Mouse (Mus musculus) midbrain, postnatal 0 days (tissue): ENCODE measurements around the gene Ap3b1. TPM values are rescaled to one million over a fixed set of nuclear protein-coding genes. Genes with fewer than 3 reads are reported as not detected.

ENCODE experiments used
- ATAC-seq: fragments of 200-750 bp; cut with Nextera tagmentation; 2 replicates; pipeline ENCODE4 v1.8.0; 2017; ENCODE audit warnings: moderate number of reproducible peaks, mild to moderate bottlenecking, moderate TSS enrichment, moderate library complexity; ENCODE audit not compliant: low FRiP score
- DNase-seq: peaks from one replicate; pipeline ENCODE4 v3.0.0-alpha.2; 2015; ENCODE audit warnings: low spot score
- H3K27ac ChIP-seq: fragments of 300-500 bp; sonication (generic); 2 replicates; pipeline ENCODE4 v1.5.1; 2014; ENCODE audit warnings: low read depth, mild to moderate bottlenecking, low read length, mixed read lengths
- H3K27me3 ChIP-seq: fragments of 300-500 bp; sonication (generic); 2 replicates; pipeline ENCODE4 v1.6.1; 2014; ENCODE audit warnings: low read length, control low read depth, mixed read lengths; ENCODE audit not compliant: insufficient read depth
- H3K36me3 ChIP-seq: fragments of 300-500 bp; sonication (generic); 2 replicates; pipeline ENCODE4 v1.6.1; 2014; ENCODE audit warnings: low read length, control low read depth, mixed read lengths; ENCODE audit not compliant: insufficient read depth
- H3K4me1 ChIP-seq: fragments of 300-500 bp; sonication (generic); 2 replicates; pipeline ENCODE4 v1.6.1; 2014; ENCODE audit warnings: mild to moderate bottlenecking, control low read depth, antibody characterized with exemption, low read length, mixed read lengths; ENCODE audit not compliant: insufficient read depth
- H3K4me2 ChIP-seq: fragments of 300-500 bp; sonication (generic); 2 replicates; pipeline ENCODE4 v1.6.1; 2014; ENCODE audit warnings: low read depth, mild to moderate bottlenecking, low read length, mixed read lengths; ENCODE audit not compliant: poor library complexity, severe bottlenecking
- H3K4me3 ChIP-seq: fragments of 300-500 bp; sonication (generic); 2 replicates; pipeline ENCODE4 v1.5.1; 2014; ENCODE audit warnings: low read depth, mild to moderate bottlenecking, low read length, moderate library complexity
- H3K9ac ChIP-seq: fragments of 300-500 bp; sonication (generic); replicated peaks from 2 replicates; pipeline ENCODE4 v1.6.1; 2014; ENCODE audit warnings: mild to moderate bottlenecking, low read length, moderate library complexity, mixed read lengths; ENCODE audit not compliant: poor library complexity, severe bottlenecking
- H3K9me3 ChIP-seq: fragments of 300-500 bp; sonication (generic); 2 replicates; pipeline ENCODE4 v1.6.1; 2016; ENCODE audit warnings: low read length, control low read depth
- CTCF ChIP-seq: IDR thresholded peaks from 2 replicates; pipeline ENCODE4 v1.5.1; 2016; ENCODE audit warnings: antibody characterized with exemption, mild to moderate bottlenecking
- WGBS: fragments of 180-500 bp; shearing (Covaris S2); extraction: QIAGEN DNeasy Blood & Tissue Kit; methylation state at CpG from one replicate; pipeline ENCODE4 v1.1.7; 2014; 5-methylcytosine and 5-hydroxymethylcytosine counted together
- polyA plus RNA-seq: library from polyadenylated mRNA; unstranded; fragments of >200 nt; fragmentation: Nextera tagmentation; extraction: Ambion mirVana; gene quantifications from 2 replicates; pipeline ENCODE4 v1.2.1, GENCODE M21; 2015
- total RNA-seq: library from RNA; depleted of rRNA; stranded (reverse); fragments of >200 nt; gene quantifications from 2 replicates; pipeline ENCODE4 v1.2.3, GENCODE M21; 2014

Gene Ap3b1
- total and polyA plus RNA-seq, 2 experiments from 2014 or later, result 21.1 to 21.5 TPM

DNA sequence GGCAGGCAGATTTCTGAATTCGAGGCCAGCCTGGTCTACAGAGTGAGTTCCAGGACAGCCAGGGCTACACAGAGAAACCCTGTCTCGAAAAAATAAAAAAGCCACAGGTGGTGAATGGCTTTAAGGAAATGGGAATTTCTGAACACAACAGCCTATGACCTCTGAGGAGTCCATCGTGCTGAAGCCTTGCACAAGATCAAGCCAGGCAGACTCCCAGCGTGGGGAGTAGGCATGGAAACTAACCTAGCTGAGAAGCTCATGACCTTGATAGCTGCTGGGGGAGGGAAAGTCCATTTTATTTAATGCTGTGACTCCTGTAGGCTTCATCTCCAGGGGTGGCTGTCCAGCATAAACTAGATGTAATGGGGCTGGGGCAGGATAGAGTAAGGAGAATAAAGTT, 159.4 kb downstream of the Ap3b1 start:
- no peak for TF ChIP-seq CTCF
- Histone ChIP-seq H3K9me3 (no peaks in the 10 kb centered on the region), H3K36me3 (no peaks in the 10 kb centered on the region), H3K9ac (no peak overlapping the region), H3K27me3 (no peaks in the 10 kb centered on the region), H3K27ac (no peak overlapping the region), H3K4me3 (no peak overlapping the region), H3K4me1 (no peaks in the 10 kb centered on the region), H3K4me2 (no peak overlapping the region)
- no peak for ATAC-seq
- no peak for DNase-seq
- WGBS, result 95% methylated on average over 4 of the region's 4 CpGs

DNA sequence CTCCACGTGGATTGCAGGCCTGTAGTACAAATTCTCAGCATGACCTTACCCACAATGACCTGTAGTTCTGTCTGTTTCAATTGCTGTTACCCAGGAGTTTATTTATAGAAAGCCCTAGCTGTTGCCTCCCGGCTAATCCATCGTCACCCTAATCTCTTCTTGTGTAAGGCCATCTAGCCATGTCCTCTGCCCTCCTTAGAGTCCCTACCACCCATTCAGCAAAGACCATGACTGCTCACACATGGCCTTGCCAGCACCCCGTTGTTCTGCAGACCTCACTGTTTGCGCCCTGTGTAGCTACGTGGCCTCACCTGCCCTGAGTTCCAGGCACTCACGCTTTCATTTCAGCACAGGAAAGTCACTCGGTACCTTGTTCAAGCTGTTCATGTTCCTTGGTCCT, 160.5 kb downstream of the Ap3b1 start:
- no peak for TF ChIP-seq CTCF
- Histone ChIP-seq H3K4me1 (no peaks in the 10 kb centered on the region), H3K27ac (no peak overlapping the region), H3K4me2 (no peak overlapping the region), H3K27me3 (no peaks in the 10 kb centered on the region), H3K9ac (no peak overlapping the region), H3K9me3 (no peaks in the 10 kb centered on the region), H3K4me3 (no peak overlapping the region), H3K36me3 (no peaks in the 10 kb centered on the region)
- no peak for ATAC-seq
- no peak for DNase-seq
- 80% methylated on average over 8 of the region's 8 CpGs for WGBS

DNA sequence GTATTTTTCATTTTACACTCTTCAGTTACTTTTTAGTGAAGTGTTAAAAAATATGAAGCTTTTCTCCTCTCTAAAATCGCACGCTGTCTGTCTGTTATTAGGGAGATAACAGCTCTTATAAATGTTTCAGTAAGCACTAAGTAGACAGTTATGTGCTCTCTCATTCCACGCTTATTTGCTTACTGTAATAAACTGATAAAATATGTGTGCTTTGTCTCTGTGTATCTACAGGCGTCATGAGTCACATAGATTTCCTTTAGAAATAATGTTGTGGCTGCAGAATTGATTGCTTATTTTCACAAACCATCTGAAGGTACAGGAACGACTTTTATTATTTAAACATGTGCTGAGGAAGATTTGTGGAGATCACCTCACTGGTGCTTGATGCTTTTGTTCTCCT, 164.5 kb downstream of the Ap3b1 start:
- H3K4me3 ChIP-seq, result no peak overlapping the region
- ATAC-seq (no peak), DNase-seq (no peak)
- no peak for TF ChIP-seq CTCF
- H3K27me3 ChIP-seq, result no peaks in the 10 kb centered on the region
- no peaks in the 10 kb centered on the region for H3K36me3 ChIP-seq
- no peaks in the 10 kb centered on the region for H3K9me3 ChIP-seq
- no peaks in the 10 kb centered on the region for H3K4me1 ChIP-seq
- no peak overlapping the region for H3K27ac ChIP-seq
- H3K4me2 ChIP-seq, result no peak overlapping the region
- H3K9ac ChIP-seq, result no peak overlapping the region
- WGBS, result 62% methylated on average over 5 of the region's 5 CpGs

DNA sequence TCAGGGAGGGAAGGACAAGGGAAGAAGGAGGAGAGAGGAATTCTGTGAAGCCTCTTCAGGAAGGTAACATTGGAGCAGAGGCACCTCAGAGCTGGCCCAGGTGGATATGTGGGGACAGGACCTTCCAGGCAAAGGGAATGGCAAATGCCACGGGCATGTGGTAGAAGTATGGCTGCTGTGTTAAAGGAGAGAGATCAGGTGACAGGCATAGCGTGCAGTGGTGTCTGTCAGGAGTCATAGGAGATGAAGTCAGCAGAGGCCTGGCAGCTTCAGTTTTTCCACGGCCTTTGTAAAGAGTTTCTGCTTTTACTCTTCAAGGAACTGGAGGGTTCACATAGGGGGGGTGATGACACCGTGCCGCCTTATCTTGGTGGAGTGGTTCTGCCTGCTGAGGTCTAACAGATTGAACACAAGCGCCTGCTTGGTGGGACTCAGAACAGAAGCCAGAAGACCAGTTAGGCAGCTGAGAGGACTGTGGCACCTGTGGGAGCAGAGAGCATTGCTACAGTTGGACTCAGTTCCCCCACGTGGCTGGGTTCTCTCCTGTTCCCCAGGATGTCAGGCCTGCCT, 166.0 kb downstream of the Ap3b1 start:
- no peaks in the 10 kb centered on the region for H3K27me3 ChIP-seq
- no peaks in the 10 kb centered on the region for H3K9me3 ChIP-seq
- no peak for TF ChIP-seq CTCF
- ATAC-seq (no peak), DNase-seq (no peak)
- no peaks in the 10 kb centered on the region for H3K4me1 ChIP-seq
- no peak overlapping the region for H3K4me3 ChIP-seq
- no peak overlapping the region for H3K4me2 ChIP-seq
- H3K36me3 ChIP-seq, result no peaks in the 10 kb centered on the region
- no peak overlapping the region for H3K9ac ChIP-seq
- 90% methylated on average over 7 of the region's 7 CpGs for WGBS
- no peak overlapping the region for H3K27ac ChIP-seq

DNA sequence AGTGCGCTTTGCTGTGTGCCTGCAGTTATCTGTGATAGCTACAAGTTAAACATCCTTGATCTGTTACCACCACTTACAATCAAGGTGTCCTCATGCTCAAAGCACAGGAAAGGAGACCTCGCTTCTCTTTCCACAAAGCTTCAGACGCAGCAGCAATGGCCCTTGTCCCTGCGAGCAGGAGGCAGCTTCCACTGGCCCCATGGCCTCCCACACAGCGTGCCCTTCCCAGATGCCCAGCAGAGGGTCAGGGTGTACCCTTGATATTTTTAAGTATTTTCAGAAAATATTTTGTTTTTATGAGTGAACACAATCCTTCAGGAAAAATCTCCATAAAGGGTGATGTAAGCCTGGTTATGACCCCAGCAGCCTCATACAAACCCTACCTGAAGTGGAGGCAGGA, 170.4 kb downstream of the Ap3b1 start:
- TF ChIP-seq CTCF, result no peak
- no peaks in the 10 kb centered on the region for H3K9me3 ChIP-seq
- no peak overlapping the region for H3K4me3 ChIP-seq
- DNase-seq, result no peak
- H3K36me3 ChIP-seq, result no peaks in the 10 kb centered on the region
- no peak for ATAC-seq
- H3K9ac ChIP-seq, result no peak overlapping the region
- H3K27ac ChIP-seq, result no peak overlapping the region
- no peaks in the 10 kb centered on the region for H3K27me3 ChIP-seq
- no peaks in the 10 kb centered on the region for H3K4me1 ChIP-seq
- no peak overlapping the region for H3K4me2 ChIP-seq
- 95% methylated on average over 5 of the region's 5 CpGs for WGBS

DNA sequence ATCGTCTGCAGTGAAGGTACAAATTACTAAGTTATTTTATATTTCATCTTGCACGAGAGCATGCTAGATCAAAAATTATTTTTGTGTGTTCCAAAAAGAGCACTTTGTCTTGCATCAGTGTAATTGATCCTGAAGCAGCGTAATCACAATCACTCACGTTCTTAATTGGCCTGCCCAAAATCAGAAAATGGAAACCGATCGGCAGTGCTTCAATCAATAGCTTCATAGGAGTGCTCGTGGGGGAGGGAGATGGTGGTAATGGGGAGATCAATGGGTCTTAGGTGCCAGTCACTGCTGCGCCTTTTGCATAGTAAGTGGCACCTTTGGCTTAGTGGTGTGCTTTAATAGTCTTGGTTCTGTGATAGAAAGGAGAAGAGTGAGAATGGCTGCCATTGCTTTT, 174.8 kb downstream of the Ap3b1 start:
- Histone ChIP-seq H3K4me3 (no peak overlapping the region), H3K4me1 (no peaks in the 10 kb centered on the region), H3K9ac (no peak overlapping the region), H3K4me2 (no peak overlapping the region), H3K27ac (no peak overlapping the region), H3K27me3 (no peaks in the 10 kb centered on the region), H3K36me3 (no peaks in the 10 kb centered on the region), H3K9me3 (no peaks in the 10 kb centered on the region)
- no peak for TF ChIP-seq CTCF
- WGBS, result 93% methylated on average over 8 of the region's 8 CpGs
- DNase-seq (no peak), ATAC-seq (no peak)
